Mouse (Mus musculus) right cerebral cortex, postnatal 25 days (tissue): ENCODE results near the gene Met.

Experiments used
- DNase-seq: peaks from one replicate; pipeline ENCODE4 v3.0.0; 2022

Met gene

GRCm38 (mm10) chr6:17554263-17554662, 90.7 kb downstream of the Met start:
- no peak for DNase-seq

- DNase-seq, result no peak
Measured at GRCm38 (mm10) chr6:17554757-17555156, 91.2 kb downstream of the Met start.

- no peak for DNase-seq
Measured at GRCm38 (mm10) chr6:17555719-17556118, 92.1 kb downstream of the Met start.

- DNase-seq, result no peak
Measured at GRCm38 (mm10) chr6:17559657-17560056, 96.1 kb downstream of the Met start.

- no peak for DNase-seq
Measured at GRCm38 (mm10) chr6:17561347-17561746, 97.7 kb downstream of the Met start.

GRCm38 (mm10) chr6:17561886-17562285, 98.3 kb downstream of the Met start:
- DNase-seq, result no peak

- DNase-seq, result no peak
Measured at GRCm38 (mm10) chr6:17562472-17563088, 99.0 kb downstream of the Met start.

GRCm38 (mm10) chr6:17568702-17569352, 105.2 kb downstream of the Met start:
- no peak for DNase-seq

GRCm38 (mm10) chr6:17573227-17573626, 109.6 kb downstream of the Met start:
- no peak for DNase-seq

- no peak for DNase-seq
Measured at GRCm38 (mm10) chr6:17573732-17574131, 110.1 kb downstream of the Met start.

- DNase-seq, result no peak
Measured at GRCm38 (mm10) chr6:17578092-17578760, 114.6 kb downstream of the Met start.

- DNase-seq, result no peak
Measured at GRCm38 (mm10) chr6:17580349-17580748, 116.7 kb downstream of the Met start.

GRCm38 (mm10) chr6:17583982-17584381, 120.4 kb downstream of the Met start:
- peak; percentile 63 for DNase-seq

- DNase-seq, result peak; percentile 77
Measured at GRCm38 (mm10) chr6:17589049-17589952, 125.7 kb downstream of the Met start.

GRCm38 (mm10) chr6:17589953-17590627, 126.5 kb downstream of the Met start:
- DNase-seq, result no peak

GRCm38 (mm10) chr6:17593971-17594370, 130.4 kb downstream of the Met start:
- no peak for DNase-seq

GRCm38 (mm10) chr6:17595712-17596462, 132.3 kb downstream of the Met start:
- DNase-seq, result no peak

- no peak for DNase-seq
Measured at GRCm38 (mm10) chr6:17599373-17599772, 135.8 kb downstream of the Met start.

GRCm38 (mm10) chr6:17601526-17601925, 137.9 kb downstream of the Met start:
- no peak for DNase-seq

- DNase-seq, result no peak
Measured at GRCm38 (mm10) chr6:17606915-17607314, 143.3 kb downstream of the Met start.

GRCm38 (mm10) chr6:17611352-17612010, 147.9 kb downstream of the Met start:
- no peak for DNase-seq
